Mouse (Mus musculus): ENCODE measurements around the gene Hdgf.

Hdgf gene

DNA sequence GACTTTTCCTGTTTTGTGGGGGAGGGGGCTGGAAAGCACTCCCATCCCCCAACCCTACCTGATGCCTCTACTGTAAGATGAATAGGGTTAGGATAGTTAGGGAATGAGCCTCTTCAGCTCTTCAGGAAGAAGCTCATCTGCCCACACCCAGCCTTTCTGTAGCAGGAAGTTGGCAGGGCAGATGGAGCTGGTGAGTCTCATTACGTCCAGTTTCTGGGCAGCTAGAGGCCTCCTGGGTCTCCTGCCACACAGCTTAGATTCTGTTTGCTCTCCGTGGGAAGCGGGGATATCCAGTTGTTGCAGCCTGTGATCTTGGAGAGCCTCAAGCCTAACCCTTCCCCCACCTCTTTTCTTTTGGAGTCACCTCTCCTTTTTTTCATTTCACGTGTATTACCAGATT is 3.8 kb downstream of the Hdgf start:
- DNase-seq (ENCODE audit: low spot score in 2 of 2) = no peak

DNA sequence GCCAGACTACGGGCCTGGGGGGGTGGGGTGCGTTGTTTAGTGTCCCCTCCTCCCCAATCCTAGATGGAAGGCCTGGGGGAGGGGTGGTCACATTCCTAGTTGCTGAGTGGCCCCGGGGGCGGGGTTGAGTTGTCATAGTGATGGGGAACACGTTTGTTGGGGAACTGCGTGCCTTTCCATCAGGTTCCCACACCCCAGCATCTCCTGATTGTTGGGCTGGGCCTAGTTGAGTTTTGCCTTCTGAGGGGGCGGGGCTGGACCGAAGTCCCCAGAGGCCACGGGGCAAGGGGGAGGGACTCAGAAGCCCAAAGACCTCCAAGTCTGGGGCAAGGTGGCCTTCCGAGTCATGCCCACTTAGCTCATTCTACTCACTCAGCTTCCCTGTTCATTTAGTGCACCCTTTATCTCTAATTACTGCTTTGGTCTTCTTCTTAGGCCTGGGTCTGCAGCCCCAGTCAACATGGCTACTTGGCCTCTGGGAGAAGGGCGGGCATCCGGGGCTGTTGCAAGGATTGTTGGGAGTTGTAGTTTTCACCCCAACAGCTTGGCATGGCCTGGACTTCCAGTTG is 4.5 kb downstream of the Hdgf start:
- DNase-seq (ENCODE audit: low spot score in 2 of 2) = peak; percentile 45 to 53

DNA sequence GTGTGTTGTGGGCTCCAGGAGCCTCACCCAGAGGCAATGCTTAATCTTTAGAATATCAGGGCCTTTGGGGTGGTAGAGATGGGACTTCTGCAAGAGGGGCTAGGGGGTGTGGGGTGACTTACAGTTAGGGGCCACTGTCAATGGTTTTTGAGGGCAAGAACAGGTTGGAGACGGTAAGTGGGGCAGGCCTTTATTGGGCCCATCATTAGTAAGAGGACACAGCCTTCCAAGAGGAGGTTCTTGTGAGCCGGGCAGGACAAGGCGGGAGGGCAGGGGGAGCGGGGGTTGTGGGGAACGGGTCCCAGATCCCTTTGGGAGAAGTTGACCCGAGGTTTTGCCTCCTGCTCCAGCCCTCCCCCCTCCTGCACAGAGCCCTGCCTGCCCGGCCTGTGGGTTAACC is 7.4 kb downstream of the Hdgf start:
- no peak for DNase-seq (ENCODE audit: low spot score in 2 of 2)

DNA sequence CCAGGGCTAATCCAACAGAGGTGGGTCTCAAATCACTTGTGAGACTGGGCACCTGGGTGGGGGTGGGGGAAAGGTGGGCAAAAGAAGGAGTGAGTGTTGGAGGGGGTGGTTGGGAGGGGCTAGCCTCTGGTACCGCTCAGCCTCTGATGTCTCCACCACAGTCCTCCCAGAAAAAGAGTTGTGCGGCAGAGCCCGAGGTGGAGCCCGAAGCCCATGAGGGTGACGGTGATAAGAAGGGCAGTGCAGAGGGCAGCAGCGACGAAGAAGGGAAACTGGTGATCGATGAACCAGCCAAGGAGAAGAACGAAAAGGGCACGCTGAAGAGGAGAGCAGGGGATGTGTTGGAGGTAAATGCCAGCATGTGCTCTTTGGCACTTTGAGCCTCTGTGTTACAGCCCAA is 7.8 kb downstream of the Hdgf start:
- DNase-seq (ENCODE audit: low spot score in 2 of 2) = no peak

DNA sequence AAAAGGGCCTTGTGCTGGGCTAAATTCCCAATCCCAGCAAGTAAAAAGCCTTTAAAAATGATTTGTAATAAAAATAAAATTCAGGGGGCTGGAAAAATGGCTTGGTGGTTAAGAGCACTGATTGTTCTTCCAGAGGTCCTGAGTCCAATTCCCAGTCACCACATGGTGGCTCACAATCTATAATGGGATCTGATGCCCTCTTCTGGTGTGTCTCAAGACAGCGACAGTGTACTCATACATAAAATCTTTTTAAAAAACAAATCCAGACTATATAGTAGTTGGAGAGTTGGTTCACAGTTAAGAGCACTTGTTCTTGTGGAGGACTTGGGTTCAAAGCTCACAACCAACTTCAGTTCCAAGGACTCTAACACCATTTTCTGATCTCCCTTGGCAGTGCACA is 10.9 kb downstream of the Hdgf start:
- DNase-seq (ENCODE audit: low spot score in 2 of 2) = no peak

DNA sequence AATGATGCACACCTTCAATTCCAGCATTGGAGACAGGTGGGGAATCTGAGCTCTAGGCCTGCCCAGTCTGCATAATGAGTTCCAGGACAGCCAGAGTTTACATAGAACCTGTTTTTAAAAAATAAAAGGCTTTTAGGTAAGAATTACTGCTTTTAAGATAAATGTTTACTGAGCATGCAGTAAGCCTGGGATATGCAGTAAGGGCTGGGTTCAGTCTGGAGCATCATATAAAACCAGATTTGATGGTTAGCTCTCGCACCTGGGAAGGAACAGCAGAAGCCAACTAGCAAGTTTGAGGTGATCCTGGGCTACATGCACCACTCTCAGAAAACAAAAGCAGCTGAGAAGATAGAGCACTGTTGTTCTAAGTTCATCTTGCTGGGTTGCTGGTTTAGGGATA is 12.4 kb downstream of the Hdgf start:
- DNase-seq (ENCODE audit: low spot score in 2 of 2) = no peak

DNA sequence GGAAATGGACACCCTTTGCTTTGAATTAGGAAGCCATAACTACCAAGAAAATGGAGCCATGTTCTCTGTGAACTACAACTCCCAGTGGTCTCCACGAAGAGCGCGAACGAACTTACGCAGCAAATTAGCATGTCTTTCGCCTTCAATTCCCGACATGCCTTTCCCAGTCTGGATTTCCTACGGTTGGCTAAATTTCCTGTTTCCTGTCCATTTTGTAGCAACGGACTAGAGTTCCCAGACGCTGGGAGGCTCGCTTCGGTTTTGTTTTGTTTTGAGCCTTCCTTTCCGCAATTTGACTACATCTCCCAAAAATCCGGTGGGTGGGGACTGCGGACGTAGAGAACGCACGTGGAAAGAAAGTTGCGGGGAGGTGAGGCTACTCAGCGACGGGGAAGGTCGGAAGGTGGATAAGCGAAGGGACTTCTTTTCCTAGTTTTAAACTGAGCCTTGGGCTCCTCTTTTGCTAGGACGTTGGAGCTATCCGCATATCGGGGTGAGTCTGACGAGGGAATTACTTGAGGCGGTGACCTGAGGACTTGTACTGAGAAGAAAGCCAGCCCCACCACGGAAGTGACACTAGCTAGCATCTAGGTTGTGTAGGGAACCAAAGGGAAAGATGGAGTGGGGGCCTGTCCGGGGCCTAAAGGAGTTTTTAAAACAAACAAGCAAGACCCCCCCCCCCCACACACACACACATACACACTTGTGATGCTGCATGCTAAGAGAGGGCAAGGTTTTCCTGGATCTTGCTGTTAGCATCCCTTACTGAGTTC is 13.4 kb downstream of the Hdgf start, which contains the start of gene Mrpl24:
Mrpl24 (plus strand) TSS at position 171 of the 773 bp plus-strand sequence.
- peak; percentile 73 to 84 for DNase-seq (ENCODE audit: low spot score in 2 of 2)

DNA sequence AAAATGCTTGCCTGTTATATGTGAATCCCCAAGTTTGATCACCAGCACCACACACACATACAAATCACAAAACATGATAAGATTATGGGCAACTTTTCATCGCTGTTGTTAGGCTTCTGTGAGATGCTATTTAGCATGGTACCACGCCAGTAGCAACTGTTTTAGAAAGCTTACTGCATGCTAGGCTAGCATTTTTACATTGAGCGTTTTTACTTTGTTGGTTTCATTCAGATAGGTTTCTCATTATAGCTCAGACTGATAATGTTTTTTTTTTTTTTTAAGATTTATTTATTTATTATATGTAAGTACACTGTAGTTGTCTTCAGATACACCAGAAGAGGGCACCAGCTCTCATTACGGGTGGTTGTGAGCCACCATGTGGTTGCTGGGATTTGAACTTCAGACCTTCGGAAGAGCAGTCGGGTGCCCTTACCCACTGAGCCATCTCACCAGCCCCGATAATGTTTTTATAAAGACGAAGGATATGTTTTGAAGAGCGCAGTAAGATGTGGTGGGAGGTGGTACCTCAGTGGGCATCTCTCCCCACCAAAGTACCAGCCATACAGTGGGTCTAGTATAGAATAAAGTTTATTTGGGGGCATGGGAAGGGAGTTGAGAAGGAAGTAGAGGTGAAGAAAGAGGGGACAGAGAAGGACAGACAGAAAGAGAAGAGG is 14.3 kb downstream of the Hdgf start:
- DNase-seq (ENCODE audit: low spot score in 2 of 2) = no peak

DNA sequence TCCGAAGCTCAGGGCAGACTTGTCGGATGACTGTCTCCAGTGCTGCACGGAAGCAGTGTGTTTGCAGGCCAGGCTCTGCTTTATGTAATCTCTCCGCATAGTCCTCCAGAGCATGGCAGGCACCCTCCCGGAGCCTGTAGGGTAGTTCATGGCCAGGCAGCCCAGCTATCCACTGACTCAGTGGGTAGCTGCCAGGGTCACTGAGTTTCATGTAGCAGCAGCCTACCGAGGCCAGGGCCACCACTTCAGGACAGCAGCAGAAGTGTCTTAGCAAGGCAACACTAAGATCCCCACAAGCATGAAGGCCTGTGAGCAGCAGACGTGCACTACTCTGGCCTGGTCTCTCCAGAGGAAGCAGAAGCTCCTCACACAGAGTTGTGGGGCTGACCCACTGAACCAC is 18.9 kb downstream of the Hdgf start:
- DNase-seq (ENCODE audit: low spot score in 2 of 2) = no peak

DNA sequence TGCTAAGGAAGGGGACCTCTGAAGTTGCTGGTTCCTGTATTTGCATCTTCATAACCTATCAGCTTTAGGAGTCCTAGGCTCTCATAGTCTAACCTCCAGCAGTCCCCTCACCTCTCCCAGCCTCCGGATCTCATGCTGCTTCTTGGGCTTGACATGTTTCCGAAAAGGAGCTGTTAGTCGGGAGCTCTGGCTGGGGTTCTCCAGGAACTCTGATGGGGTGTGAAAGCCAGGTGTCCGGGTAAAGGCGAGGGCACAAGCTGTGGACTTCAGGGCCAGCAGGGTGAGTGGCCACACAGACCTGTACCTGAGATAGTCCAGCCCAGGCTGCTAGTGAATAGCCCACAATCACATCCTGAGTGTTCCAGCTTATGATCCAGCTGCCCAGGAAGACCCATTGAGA is 21.3 kb downstream of the Hdgf start:
- no peak for DNase-seq (ENCODE audit: low spot score in 2 of 2)

DNA sequence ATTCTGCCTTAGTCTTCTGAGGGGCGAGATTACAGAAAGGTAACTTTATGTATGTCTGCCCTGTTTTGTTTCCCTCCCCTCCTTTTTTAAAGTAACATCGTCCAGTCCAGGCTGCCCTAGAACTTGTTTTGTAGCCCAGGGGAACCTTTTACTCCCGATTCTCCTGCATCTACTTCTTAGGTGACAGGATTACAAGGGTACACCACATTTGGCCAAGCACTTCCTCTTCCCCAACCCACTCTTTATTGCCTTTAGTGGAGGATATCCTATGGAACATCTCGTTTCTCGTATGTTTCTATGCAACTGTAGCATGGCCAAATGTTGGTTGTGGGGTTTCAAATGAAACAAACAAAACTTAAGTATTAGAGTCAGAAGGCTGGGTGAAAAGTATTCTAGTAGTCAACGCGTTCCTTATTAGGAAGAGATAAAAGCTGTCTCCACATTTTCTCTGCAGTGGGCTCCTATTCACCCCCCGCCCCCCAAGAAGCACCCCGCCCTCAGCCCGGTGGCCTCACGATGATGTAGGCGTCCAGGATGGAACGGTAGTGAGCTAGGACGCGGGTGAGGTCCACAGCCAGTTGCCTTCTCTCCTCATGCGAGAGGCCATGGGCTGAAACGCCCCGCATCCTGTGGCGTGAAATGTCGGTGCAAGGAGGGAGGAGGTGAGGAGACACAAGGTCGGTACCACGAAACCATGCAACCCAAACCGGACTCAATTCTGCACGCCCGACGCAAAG is 23.4 kb downstream of the Hdgf start:
- no peak for DNase-seq (ENCODE audit: low spot score in 2 of 2)

DNA sequence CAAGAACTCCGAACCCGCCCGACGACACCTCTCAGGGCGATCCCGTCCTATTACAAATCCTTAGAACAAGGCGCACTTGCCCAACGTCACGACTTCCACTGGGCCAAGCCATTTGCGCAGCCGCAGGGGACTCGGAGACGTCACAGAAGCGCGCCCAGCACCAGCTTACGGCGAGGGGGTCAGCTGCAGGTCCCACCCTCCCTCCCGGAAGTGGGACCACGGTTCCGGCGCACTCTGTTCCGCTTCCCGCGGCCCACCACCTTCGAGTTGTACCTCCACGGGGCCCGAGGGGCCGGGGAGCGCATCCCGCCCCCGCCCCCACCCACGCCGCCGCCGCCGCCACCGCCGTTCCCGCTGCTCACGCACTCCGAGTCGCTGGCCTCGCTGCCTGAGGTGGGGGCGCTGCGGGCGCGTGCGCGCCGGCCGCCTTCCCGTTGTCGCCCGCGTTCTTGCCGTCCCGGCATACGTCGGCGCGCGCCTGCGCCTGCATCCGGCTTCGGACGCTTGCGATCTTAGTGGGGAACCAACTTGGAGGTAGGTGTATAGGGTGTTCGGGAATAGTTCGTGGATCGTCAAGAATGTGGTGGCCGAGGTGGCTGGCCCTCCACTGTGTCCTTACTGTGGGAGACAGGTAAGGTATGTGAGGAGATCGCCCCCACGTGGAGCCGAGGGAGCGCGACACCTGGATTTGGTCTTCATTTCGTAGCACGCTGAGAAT is 24.1 kb downstream of the Hdgf start, which contains the start of the genes Isg20l2 and Rrnad1:
Isg20l2 (plus strand) TSS at position 237 of the 718 bp plus-strand sequence.
Rrnad1 (minus strand) TSS at position 640 of the 718 bp plus-strand sequence.
- DNase-seq (ENCODE audit: low spot score in 2 of 2) = peak; percentile 95

DNA sequence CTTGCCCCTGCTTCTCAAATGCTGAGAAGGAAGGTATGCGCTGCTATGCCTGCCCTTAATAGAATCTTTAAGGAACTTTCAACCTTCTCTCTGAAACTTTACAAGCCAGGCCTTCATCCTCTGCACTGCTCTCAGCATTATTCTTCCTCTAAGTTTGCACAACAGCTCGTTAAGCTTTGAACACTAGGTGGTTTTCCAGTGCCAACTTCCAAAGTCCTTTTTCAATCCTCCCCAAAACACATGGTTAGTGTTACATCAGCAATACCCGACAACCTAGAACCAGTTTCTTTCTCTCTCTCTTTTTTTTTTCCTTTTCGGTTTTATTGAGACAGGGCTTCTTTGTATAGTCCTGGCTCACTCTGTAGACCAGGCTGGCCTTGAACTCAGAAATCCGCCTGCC is 27.9 kb downstream of the Hdgf start:
- DNase-seq (ENCODE audit: low spot score in 2 of 2) = no peak

DNA sequence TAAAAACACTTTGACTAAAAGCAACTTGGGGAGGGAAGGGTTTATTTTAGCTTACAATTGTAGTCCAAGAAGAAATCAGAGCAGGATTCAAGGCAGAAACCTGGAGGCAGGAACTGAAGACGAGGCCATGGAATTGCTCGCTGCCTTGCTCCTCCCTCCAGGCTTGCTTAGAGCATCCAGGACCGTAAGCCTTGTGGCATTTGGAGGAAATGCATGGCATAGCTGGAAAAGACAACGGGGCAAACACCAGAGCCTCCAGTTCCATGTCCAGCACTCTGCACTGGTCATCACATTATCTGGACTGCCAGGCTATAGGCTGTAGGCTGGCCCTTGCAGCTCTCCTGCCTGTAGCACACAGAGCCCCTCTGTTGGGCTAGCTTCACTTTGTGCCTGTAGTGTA is 28.4 kb downstream of the Hdgf start:
- no peak for DNase-seq (ENCODE audit: low spot score in 2 of 2)

DNA sequence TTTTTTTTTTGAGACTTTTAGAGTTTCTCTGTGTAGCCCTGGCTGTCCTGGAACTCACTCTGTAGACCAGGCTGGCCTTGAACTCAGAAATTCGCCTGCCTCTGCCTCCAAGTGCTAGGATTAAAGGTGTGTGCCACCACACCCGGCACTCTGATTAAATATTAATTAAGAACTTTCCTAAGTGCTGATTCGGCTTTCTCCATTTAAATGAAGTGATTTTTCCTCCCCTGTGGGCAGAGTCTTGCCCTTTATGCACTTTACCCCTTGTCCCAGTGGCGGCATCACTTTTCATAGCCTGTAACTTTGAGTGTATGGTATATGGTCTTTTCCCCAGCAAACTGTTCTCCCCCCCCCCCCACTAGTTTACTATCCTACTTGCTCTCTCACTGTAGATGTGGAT is 29.1 kb downstream of the Hdgf start:
- no peak for DNase-seq (ENCODE audit: low spot score in 2 of 2)

DNA sequence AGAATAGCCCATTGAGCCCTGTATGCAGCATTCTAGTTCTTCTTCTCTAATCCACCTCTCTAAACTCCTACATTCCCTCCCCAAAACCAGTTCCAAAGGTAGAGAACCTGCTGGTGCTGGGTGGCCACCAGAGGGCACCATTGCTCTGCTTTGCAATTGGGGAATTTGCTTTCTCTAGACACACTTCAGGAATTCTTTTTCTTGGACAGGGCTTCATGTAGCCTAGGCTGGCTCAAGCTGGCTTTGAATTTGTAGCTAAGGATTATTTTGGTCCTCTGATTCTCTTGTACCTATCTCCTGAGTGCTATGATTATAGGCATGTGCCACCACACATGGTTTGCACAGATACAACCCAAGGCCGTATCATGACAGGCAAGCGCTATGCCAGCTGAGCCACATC is 29.7 kb downstream of the Hdgf start:
- peak; percentile 52 to 77 for DNase-seq (ENCODE audit: low spot score in 2 of 2)

DNA sequence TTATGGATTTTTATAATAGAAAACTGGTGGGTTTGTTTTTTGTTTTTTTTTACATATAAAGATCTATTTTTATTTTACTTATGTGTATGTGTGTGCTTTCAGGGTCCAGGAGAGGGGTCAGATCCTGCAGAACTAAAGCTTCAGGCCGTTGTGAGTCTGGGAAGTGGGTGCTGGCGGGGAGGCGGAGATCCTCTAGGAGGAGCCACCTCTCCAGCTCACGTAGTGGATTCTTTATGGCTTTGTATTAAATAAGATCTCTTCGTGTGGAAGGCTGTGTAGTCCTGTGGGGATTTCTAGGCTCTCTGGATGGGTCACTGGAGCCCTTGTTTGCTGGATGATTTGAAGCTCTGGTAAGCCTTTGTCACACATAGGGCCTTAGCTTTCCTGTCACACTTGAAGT is 34.5 kb downstream of the Hdgf start:
- no peak for DNase-seq (ENCODE audit: low spot score in 2 of 2)

DNA sequence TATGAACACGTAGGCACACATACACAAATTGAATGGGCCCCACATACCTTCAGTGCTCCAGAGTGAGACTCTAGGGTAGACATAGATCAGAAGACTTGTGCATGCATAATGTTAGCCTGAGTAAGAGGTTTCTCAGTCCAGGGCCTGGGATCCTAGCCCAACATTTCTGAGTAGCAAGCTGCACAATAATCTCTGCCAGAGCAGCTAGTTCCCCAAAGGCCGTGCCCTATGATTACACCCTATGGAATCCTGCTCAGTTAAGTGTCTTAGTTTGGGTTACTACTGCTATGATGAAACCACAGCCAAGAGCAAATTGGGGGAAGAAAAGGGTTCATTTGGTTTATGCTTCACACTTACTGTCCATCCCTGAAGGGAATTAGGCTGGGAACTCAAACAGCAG is 36.4 kb downstream of the Hdgf start:
- DNase-seq (ENCODE audit: low spot score in 2 of 2) = no peak

DNA sequence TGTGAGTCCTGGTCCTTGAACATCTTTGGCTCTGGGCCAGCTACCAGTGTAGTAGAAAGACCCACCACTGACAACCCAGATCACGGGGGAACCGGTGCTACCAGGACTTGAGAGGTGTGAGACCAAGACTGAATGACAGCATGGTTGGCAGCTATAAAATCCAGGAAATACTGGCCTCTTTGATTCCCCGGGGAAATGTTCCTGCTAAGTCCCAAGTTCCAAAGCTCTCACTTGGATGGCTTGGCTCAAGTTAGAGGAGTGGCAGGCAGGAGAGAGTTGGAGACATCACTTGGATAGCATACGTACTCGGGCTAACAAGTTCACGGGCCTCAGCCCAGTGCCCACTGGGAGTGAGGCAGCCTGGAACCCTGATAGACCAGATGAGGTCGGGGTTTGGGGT is 37.5 kb downstream of the Hdgf start:
- DNase-seq (ENCODE audit: low spot score in 2 of 2) = no peak

DNA sequence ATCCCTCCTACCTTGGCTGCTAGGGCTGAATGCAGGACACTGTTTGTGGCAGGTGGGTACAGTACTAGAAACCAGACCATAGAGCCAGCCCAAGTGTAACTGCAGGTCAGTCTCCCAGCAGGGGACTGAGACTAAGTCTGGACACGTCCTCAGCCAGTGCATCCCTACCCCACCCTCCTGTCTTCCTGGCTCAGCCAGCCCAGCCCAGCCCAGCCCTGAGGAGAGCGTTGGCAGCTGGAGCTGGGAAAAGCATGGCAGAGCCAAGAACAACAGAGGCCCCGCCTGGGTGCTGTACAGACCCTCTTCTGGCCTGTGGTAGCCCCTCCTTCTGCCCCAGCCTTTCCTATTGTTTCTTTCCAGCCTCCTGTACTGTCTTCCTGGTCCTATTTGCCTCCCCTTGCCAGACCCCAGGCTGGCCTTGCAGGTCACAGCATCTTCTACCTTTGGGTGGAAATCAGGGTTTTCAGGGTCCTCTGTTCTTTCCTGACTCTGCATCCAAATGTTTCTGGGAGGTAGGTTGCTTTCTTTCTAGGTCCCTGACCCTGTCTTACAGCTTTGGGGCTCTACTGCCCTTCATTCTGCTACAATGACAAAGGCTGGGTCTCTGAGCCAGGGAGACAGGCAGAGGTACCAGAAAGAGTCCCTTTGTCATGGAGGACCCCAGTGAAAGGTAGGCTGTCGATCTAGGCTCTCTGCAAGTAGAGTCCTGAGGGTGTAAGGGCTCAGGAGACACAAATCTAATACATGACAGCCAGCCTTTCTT is 38.9 kb downstream of the Hdgf start:
- no peak for DNase-seq (ENCODE audit: low spot score in 2 of 2)
